Mouse (Mus musculus): ENCODE measurements around the gene Habp4.

DNA sequence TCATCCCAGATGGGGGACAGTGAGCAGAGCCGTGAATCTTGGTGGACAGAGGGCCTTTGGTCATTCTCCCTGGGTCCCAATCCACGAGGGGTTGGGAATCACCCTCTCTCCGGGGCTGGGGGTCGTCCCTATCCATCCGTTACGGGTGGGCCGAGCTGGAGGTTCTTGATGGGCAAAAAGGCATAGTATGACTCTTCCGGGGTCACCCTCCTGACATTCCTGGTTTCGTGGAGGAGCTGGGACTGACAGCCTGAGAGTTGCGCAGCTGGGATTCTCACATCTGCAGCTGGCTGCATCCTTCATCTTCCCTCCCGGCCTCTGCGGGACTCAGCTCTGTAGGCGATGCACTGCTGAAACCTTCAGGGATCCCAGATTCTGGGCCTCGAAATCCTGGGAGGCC is 1.0 kb downstream of the Habp4 start:
- TF ChIP-seq CTCF (IDR thresholded peaks at IDR 0.05; ENCODE audit: low read depth, low read length): no peak
- TF ChIP-seq POLR2A (IDR thresholded peaks at IDR 0.05; ENCODE audit: extremely low read depth, insufficient read depth, low read length): no peak
